Mouse (Mus musculus): ENCODE data around the gene Mfsd4b1.
A peak's percentile ranks its signal among the peaks of the same experiment; 100 is the strongest.
"Not testable (repeated sequence)": the region's sequence is repeated elsewhere in the genome, so short reads cannot be mapped to it uniquely, and the experiment has no call there.

Mfsd4b1 gene

GRCm38 (mm10) chr10:40032897-40033296 is 7.8 kb upstream of the Mfsd4b1 start:
- no peak for DNase-seq

GRCm38 (mm10) chr10:40030716-40031115 is 5.6 kb upstream of the Mfsd4b1 start:
- DNase-seq, result no peak

GRCm38 (mm10) chr10:40029610-40030009 is 4.5 kb upstream of the Mfsd4b1 start:
- DNase-seq, result no peak

- DNase-seq, result no peak
Observed at GRCm38 (mm10) chr10:40028091-40028490, 3.0 kb upstream of the Mfsd4b1 start.

- DNase-seq, result no peak
Observed at GRCm38 (mm10) chr10:40026546-40026945, 1.5 kb upstream of the Mfsd4b1 start.

- no peak for DNase-seq
Observed at GRCm38 (mm10) chr10:40025560-40025959, 492 bp upstream of the Mfsd4b1 start.

GRCm38 (mm10) chr10:40020401-40020800 is 4.7 kb downstream of the Mfsd4b1 start:
- DNase-seq, result no peak

GRCm38 (mm10) chr10:40019492-40019891 is 5.6 kb downstream of the Mfsd4b1 start:
- DNase-seq, result no peak

GRCm38 (mm10) chr10:40018261-40018860 is 6.7 kb downstream of the Mfsd4b1 start:
- DNase-seq, result no peak

GRCm38 (mm10) chr10:40009591-40009990 is 15.5 kb downstream of the Mfsd4b1 start:
- no peak for DNase-seq

- not testable (repeated sequence) for DNase-seq
Observed at GRCm38 (mm10) chr10:40008847-40009246, 16.2 kb downstream of the Mfsd4b1 start.

GRCm38 (mm10) chr10:40007953-40008352 is 17.1 kb downstream of the Mfsd4b1 start:
- no peak for DNase-seq

GRCm38 (mm10) chr10:40006963-40007362 is 18.1 kb downstream of the Mfsd4b1 start:
- peak; percentile 30 for DNase-seq

- no peak for DNase-seq
Observed at GRCm38 (mm10) chr10:40000746-40001145, 24.3 kb downstream of the Mfsd4b1 start.

- peak; percentile 24 for DNase-seq
Observed at GRCm38 (mm10) chr10:39991155-39991554, 33.9 kb downstream of the Mfsd4b1 start.

- DNase-seq, result no peak
Observed at GRCm38 (mm10) chr10:39986466-39986865, 38.6 kb downstream of the Mfsd4b1 start, which contains the start of gene Mfsd4b5. TSS of gene Mfsd4b5 (minus strand) at chr10:39986646.

- no peak for DNase-seq
Observed at GRCm38 (mm10) chr10:39982604-39983003, 42.5 kb downstream of the Mfsd4b1 start.

GRCm38 (mm10) chr10:39978231-39978630 is 46.8 kb downstream of the Mfsd4b1 start:
- no peak for DNase-seq

- no peak for DNase-seq
Observed at GRCm38 (mm10) chr10:39977346-39977745, 47.7 kb downstream of the Mfsd4b1 start.

GRCm38 (mm10) chr10:39975771-39976170 is 49.3 kb downstream of the Mfsd4b1 start:
- no peak for DNase-seq

- no peak for DNase-seq
Observed at GRCm38 (mm10) chr10:39974982-39975381, 50.1 kb downstream of the Mfsd4b1 start.

GRCm38 (mm10) chr10:39967512-39967911 is 57.6 kb downstream of the Mfsd4b1 start:
- DNase-seq, result no peak

- DNase-seq, result no peak
Observed at GRCm38 (mm10) chr10:39961906-39962305, 63.2 kb downstream of the Mfsd4b1 start.

GRCm38 (mm10) chr10:39960441-39960822 is 64.6 kb downstream of the Mfsd4b1 start:
- no peak for DNase-seq

GRCm38 (mm10) chr10:39959761-39960440 is 65.2 kb downstream of the Mfsd4b1 start, which contains the start of gene Mfsd4b3:
TSS of gene Mfsd4b3 (minus strand) at chr10:39960153.
- DNase-seq, result peak; percentile 91
